Mouse (Mus musculus) spleen, adult 2 months (tissue): ENCODE measurements around the gene Krtap28-13.

Source experiments
- CTCF ChIP-seq: fragments of 200-500 bp; IDR thresholded peaks from 2 replicates; pipeline ENCODE4 v1.5.1; 2011; ENCODE audit warnings: mild to moderate bottlenecking, inconsistent platforms; ENCODE audit not compliant: insufficient read depth, insufficient read length, insufficient replicate concordance; ENCODE audit errors: extremely low read depth
- POLR2A ChIP-seq: fragments of 200-500 bp; IDR thresholded peaks from 2 replicates; pipeline ENCODE4 v1.6.1; 2011; ENCODE audit warnings: low read depth, low read length, inconsistent platforms

DNA sequence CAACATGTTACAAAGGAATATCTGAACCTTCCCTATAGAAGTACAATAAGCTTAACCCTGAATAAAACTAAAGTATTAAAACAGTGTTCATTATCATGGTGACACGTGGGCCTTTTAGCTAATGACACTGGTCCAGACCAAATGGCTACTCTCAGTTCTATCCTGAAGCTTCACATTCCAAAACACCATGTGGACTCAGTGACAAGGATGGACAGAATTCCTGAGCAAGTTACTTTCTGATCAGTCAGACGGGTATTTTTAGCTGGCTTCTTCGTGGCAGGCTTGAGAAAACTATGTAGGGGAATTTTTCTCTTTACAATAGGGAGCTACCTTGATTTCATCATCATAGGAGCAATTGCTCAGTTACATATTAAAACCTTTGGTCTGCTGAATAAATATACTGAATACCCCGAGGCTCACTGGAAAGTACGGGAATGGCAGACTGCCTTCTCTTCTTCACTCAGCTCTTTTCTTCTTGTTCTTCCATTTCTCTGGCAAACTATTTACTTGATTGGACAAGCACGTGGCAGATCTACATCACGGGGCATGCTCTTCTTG is 38.9 kb downstream of the Krtap28-13 start:
- TF ChIP-seq CTCF (no peak), POLR2A (no peak)
